Mouse (Mus musculus): ENCODE data around the gene Add3. TPM values are rescaled to one million over a fixed set of nuclear protein-coding genes. Genes with fewer than 3 reads are reported as not detected.

The Add3 gene
- total and polyA plus RNA-seq, 3 experiments: 16.3 to 18.4 (median 16.4) TPM

DNA sequence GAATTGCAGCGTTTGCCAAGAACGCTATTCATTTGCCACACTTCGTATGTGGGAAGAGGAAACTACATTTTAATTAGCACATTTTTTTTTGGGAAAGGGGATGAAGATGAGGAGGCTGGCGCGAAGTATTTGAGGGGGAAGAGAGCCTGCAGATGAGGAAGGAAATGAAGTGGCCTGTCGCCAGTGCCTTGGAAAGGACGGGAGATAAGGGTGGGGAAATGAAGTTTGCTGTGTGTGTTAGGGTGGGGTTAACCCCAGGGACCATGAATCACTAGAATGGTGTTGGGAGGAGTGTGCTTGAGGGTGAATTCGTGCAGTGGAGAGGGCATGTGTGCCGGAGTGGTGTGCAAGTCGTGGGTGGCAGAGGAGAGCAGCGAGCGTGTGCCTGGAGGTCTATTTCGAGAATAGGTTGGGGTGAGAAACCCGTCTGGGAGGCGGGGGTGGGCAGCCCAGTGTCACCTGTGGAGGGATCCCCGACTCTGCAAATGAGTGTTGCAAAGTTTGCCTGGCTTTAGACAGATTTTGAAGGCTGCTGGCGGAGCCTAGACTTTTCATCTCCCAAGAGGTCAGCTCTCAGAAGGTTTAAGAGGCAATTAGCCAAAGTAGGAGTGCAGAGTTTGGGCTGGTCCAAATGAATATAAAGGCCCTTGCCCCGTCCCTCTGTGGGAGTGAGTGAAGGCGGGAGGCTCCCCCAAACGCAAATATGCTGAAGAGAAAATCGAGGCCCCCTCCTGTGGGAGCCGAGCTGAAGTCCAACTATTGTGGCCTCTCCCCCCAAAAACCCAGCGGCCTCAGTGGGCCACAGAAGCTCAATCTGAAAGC is 1.2 kb downstream of the Add3 start:
- dilution Hi-C loops (cut with MboI; ENCODE audit: extremely low pct_ligation_motif_present, extremely low pct_unique_long_range_greater_than_20kb, low sequenced_read_pairs): no loop called here
- Histone ChIP-seq H3K27me3 (replicated peaks) (peaks cover 2% of the 10 kb centered on the region), H3K4me1 (ENCODE audit: control insufficient read depth in 1 of 2, insufficient read depth in 2 of 2) (peaks cover 5 to 32% of the 10 kb centered on the region in 2 experiments), H3K9me3 (replicated peaks; ENCODE audit: low read length) (no peaks in the 10 kb centered on the region), H3K79me2 (replicated peaks; ENCODE audit: control insufficient read depth, extremely low read depth, insufficient read depth, poor library complexity, severe bottlenecking) (no peaks in the 10 kb centered on the region), H3K36me3 (replicated peaks in 1 of 2; ENCODE audit: control insufficient read depth in 1 of 2, insufficient read depth in 1 of 2, low read length in 1 of 2) (no peaks in the 10 kb centered on the region), H3K27ac (ENCODE audit: insufficient read depth, low read depth) (no peak overlapping the region), H3K4me2 (ENCODE audit: insufficient read depth, low read depth, poor library complexity, severe bottlenecking) (peak overlapping the region; percentile 98), H3K4me3 (replicated peaks in 1 of 3; ENCODE audit: low read depth in 2 of 3, low read length in 2 of 3, poor library complexity in 1 of 3) (peak overlapping the region; percentile 60 to 81 (median 61)), H3K9ac (ENCODE audit: insufficient read depth, low read depth) (peak overlapping the region; percentile 47)
- DNase-seq (ENCODE audit: extremely low read depth): peak; percentile 25
- 0 out of 2 replicates have a peak, but pooled peaks have one; percentile 22 for TF ChIP-seq BHLHE40 (IDR thresholded peaks at IDR 0.05; ENCODE audit: low read depth, low read length)
- peak; percentile 7; the same call in 1 of the 2 replicates for TF ChIP-seq SIN3A (IDR thresholded peaks at IDR 0.05; ENCODE audit: low read length)
- TF ChIP-seq RCOR1 (conservative IDR thresholded peaks at IDR 0.05; ENCODE audit: low read depth, low read length): no peak
- in situ Hi-C loops (cut with MboI; ENCODE audit: low pct_ligation_motif_present, low pct_unique_long_range_greater_than_20kb, low sequenced_read_pairs): no loop called here

DNA sequence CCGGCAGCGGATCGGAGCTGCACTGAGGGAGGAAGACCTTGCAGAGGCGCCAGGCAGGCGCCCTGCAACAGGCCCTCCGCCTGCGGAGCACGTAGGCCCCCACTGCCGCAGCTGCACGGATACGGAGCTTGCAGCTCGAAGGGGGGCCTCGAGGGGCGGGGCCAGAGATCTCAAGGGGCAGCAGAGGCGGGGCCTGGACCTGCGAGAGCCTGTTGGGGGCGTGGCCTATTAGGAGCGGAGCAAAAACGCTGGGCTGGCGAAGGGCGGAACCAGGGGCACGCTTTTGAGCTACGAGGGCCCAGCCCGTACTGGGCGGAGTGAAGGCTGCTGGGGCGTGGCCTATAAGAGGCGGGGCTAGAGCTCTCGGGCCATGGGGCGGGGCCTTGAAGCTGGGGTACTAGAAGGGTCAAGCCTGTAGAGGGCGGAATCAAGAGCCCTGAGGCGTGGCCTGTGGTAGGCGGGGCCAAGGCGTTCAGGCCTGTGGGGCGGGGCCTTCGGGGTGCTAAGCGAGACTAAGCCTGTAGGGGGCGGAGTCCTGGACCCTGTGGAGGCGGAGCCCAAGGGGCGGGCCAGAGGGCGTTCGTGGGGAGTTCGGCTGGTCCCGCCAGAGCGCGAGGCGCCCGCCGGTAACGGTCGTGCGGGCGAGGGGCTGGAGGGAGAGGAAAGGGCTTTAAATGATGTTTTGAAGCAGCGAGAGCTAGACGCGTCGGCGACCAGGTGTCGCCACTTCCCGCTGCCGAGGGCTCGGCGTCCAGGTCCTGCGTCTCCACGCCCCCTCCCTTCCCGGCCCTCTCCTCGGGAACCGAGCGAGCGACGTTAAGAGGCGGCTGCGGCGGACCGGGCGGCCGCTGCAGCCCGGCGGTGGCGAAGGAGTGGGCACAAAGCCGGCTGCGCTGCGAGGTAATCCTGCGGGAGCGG is 2.2 kb downstream of the Add3 start:
- Histone ChIP-seq H3K4me3 (replicated peaks in 1 of 3; ENCODE audit: low read depth in 2 of 3, low read length in 2 of 3, poor library complexity in 1 of 3) (peak overlapping the region; percentile 63 to 86 (median 81)), H3K27me3 (replicated peaks) (peaks cover 2% of the 10 kb centered on the region), H3K79me2 (replicated peaks; ENCODE audit: control insufficient read depth, extremely low read depth, insufficient read depth, poor library complexity, severe bottlenecking) (no peaks in the 10 kb centered on the region), H3K27ac (ENCODE audit: insufficient read depth, low read depth) (no peak overlapping the region), H3K36me3 (replicated peaks in 1 of 2; ENCODE audit: control insufficient read depth in 1 of 2, insufficient read depth in 1 of 2, low read length in 1 of 2) (no peaks in the 10 kb centered on the region), H3K9ac (ENCODE audit: insufficient read depth, low read depth) (peak overlapping the region; percentile 62), H3K4me1 (ENCODE audit: control insufficient read depth in 1 of 2, insufficient read depth in 2 of 2) (peaks cover 2 to 23% of the 10 kb centered on the region in 2 experiments; a peak in 3 of 4 replicates), H3K4me2 (ENCODE audit: insufficient read depth, low read depth, poor library complexity, severe bottlenecking) (peak overlapping the region; percentile 98), H3K9me3 (replicated peaks; ENCODE audit: low read length) (no peaks in the 10 kb centered on the region)
- peak; percentile 99 for DNase-seq (ENCODE audit: extremely low read depth)
- in situ Hi-C loops (cut with MboI; ENCODE audit: low pct_ligation_motif_present, low pct_unique_long_range_greater_than_20kb, low sequenced_read_pairs): no loop called here
- dilution Hi-C loops (cut with MboI; ENCODE audit: extremely low pct_ligation_motif_present, extremely low pct_unique_long_range_greater_than_20kb, low sequenced_read_pairs): no loop called here
- TF ChIP-seq GABPA (IDR thresholded peaks at IDR 0.05; ENCODE audit: insufficient replicate concordance, low read depth, low read length) (no peak), RCOR1 (conservative IDR thresholded peaks at IDR 0.05; ENCODE audit: low read depth, low read length) (no peak), EP300 (IDR thresholded peaks at IDR 0.05; ENCODE audit: low read length) (no peak), ZC3H11A (IDR thresholded peaks at IDR 0.05; ENCODE audit: low read depth, low read length) (no peak), JUND (conservative IDR thresholded peaks at IDR 0.05; ENCODE audit: low read depth, low read length) (no peak), ZMIZ1 (IDR thresholded peaks at IDR 0.05; ENCODE audit: low read depth, low read length) (peak; percentile 47; the same call in 1 of the 2 replicates), KAT2A (IDR thresholded peaks at IDR 0.05; ENCODE audit: insufficient replicate concordance, low read length) (no peak), ETS1 (conservative IDR thresholded peaks at IDR 0.05; ENCODE audit: low read depth, low read length) (no peak), POLR2A (IDR thresholded peaks at IDR 0.05; ENCODE audit: low read depth, low read length) (peak; percentile 85), ZKSCAN1 (IDR thresholded peaks at IDR 0.05; ENCODE audit: borderline replicate concordance, low read depth, low read length) (no peak), RAD21 (IDR thresholded peaks at IDR 0.05; ENCODE audit: low read depth, low read length) (no peak), MYC (IDR thresholded peaks at IDR 0.05; ENCODE audit: low read depth, low read length) (no peak), HCFC1 (IDR thresholded peaks at IDR 0.05; ENCODE audit: low read depth, low read length) (no peak), TCF12 (IDR thresholded peaks at IDR 0.05; ENCODE audit: low read depth, low read length) (peak; percentile 54; the same call in 1 of the 2 replicates), SIN3A (IDR thresholded peaks at IDR 0.05; ENCODE audit: low read length) (peak; percentile 51; the same call in 1 of the 2 replicates), ELF1 (IDR thresholded peaks at IDR 0.05; ENCODE audit: low read depth, low read length) (peak; percentile 74), NELFE (IDR thresholded peaks at IDR 0.05; ENCODE audit: low read depth, low read length) (peak; percentile 77), E2F4 (IDR thresholded peaks at IDR 0.05; ENCODE audit: insufficient replicate concordance, low read depth, low read length) (no peak), USF2 (conservative IDR thresholded peaks at IDR 0.05; ENCODE audit: low read depth, low read length) (no peak), UBTF (IDR thresholded peaks at IDR 0.05; ENCODE audit: low read depth, low read length) (peak; percentile 53; the same call in 1 of the 2 replicates), MAZ (IDR thresholded peaks at IDR 0.05; ENCODE audit: low read depth, low read length) (peak; percentile 80), PAX5 (IDR thresholded peaks at IDR 0.05; ENCODE audit: low read length) (no peak), CHD2 (IDR thresholded peaks at IDR 0.05; ENCODE audit: low read length) (0 out of 2 replicates have a peak, but pooled peaks have one; percentile 26), NRF1 (IDR thresholded peaks at IDR 0.05; ENCODE audit: low read depth, low read length) (peak; percentile 21; the same call in 1 of the 2 replicates), BHLHE40 (IDR thresholded peaks at IDR 0.05; ENCODE audit: low read depth, low read length) (no peak; the same call in 1 of the 2 replicates), POLR2AphosphoS2 (IDR thresholded peaks at IDR 0.05; ENCODE audit: low read depth, low read length) (0 out of 2 replicates have a peak, but pooled peaks have one; percentile 33), MEF2A (IDR thresholded peaks at IDR 0.05; ENCODE audit: borderline replicate concordance, low read depth, low read length) (no peak; the same call in 1 of the 2 replicates)
